Mouse (Mus musculus): Measurements from ENCODE around the gene Atp6v0b.

Atp6v0b gene

DNA sequence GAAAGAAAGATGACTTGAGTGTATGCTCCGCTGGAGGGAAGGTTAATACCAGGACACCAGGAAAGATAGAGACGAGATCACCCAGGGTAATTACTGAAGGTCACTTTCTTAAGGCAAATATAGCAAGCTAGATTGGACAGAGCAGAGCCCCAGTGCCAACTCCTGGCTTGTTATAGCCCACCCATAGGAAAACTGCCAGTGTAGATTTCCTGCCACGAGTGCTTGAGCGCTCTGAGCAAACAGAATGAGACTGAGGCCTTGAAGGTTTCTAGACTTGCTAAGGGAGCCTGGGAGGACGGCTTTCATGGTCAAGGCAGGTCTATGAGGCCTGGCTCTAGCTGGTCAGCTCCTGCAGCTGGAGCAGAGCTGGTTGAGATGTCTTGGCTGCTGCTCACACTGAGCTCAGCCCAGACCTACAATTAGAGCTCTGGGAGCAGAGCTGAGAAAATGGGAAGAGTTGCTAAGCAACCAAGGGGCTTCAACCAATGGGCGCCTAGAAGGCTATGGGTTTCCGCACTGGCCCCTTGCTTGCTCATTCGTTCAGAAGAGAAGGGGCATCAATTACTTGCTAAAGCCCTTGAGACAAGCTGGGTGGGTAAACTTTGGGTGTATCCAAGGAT is 21.8 kb upstream of the Atp6v0b start:
- DNase-seq (ENCODE audit: low spot score in 2 of 2) = no peak

DNA sequence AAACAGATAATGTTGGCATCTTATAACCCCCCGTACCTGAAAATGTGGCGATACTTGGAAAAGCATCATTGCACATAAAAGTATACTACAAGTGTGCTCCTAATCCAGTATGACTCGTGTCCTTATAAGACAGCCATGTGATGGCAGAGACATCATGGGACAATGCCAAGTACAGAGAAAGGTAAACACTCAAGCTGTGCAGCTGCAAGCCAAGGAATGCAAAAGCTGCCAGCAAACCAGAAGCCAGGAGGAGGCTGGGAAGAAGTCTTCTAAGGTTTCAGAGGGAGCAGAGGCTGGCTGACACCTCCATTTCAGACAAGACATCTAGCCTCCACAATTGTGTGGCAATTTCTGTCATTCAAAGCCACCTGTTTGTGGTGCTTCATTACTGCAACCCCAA is 19.1 kb upstream of the Atp6v0b start:
- DNase-seq (ENCODE audit: low spot score in 2 of 2) = no peak

DNA sequence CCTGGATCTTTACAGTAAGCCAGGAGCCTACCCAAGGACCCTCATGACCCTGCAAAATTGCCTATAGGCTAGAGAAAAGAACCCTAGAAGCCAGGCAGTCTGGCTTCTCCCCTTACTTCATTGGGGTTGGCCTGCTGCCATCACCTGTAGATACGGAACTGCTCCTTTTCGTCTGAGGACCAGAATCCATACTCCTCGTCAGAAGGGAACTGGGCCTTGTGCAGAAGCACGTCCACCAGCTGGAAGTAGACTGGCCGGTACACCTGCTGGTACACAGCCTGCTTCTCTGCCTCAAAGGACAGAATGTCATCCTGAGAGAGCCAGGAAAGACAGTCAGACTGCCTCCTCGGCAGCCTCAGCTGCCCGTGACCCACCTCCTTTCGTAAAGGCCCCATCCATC is 17.6 kb upstream of the Atp6v0b start:
- DNase-seq (ENCODE audit: low spot score in 2 of 2) = no peak

DNA sequence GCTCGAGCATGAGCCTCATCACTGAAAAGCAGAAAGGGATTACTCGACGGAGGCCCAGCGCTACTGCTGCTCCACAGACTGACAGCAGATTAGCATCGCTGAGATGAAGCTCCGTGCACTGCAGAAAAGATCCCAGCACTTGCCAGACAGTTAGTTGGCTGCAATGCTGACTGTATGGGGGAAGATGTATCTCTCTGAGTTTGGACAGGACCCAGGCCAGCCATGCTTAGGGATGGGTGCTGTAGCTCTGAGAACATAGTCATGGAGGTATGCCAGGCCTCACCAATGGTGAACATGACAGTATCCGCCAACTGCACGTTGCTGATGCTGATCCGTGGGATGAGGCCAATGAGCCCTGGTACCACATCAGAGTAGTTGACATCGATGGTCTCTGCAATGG is 17.0 kb upstream of the Atp6v0b start:
- DNase-seq (ENCODE audit: low spot score in 2 of 2) = no peak

DNA sequence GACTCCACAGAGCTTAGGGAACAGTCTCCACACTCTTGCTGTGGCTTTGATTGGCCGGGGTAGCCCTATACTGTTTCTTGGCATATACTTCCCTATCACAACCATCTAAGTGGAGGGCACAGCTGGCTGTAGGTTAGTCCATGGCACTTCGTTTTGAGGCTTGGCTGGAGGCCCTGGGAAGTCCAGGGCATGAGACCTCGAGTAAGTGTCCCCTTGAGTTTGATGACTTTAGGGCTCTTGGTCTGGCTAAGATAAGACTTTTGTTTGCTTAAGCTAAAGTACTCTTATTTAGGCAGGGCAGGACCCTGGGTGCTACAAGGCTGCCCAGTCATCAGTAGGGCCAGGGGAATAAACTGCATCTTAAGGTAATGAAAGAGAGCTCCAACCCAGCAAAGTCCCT is 11.0 kb upstream of the Atp6v0b start:
- no peak for DNase-seq (ENCODE audit: low spot score in 2 of 2)

DNA sequence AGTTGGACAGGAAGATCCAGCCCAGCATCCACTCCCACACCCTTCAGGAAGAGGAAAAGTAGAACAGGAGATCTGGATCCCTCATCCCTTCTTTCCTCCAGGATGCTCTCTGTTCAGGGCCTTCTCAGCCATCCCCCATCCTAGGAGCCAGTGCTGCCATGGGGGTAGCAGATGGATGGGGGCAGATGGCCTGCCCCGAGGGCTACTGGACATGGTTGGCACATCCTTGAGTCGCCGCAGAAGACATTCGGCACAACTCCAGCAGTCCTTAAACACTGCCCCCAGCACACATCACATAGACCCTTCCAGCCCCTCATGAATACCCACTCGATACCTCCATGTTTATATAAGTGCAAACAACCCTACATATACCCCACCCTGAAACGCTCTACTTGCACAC is 8.9 kb upstream of the Atp6v0b start:
- no peak for DNase-seq (ENCODE audit: low spot score in 2 of 2)

DNA sequence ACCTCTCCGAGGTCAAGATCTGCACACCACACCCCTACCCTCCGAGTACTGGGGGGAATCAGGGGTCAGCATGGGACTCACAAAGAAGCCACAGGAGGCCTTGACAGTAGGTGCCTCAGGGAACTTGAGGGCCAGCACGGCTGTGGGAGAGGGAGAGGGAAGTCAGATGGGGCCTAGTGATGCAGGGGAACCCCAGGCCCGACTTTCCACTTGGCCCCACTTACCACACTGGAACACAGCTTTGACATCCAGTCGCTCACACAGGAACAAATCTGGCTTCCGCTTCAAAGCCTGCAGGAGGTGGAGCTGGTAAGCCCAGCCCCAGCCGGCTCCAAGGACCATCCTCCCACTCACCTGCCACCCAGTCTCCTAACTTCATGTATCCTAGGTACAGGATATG is 8.2 kb upstream of the Atp6v0b start:
- no peak for DNase-seq (ENCODE audit: low spot score in 2 of 2)

DNA sequence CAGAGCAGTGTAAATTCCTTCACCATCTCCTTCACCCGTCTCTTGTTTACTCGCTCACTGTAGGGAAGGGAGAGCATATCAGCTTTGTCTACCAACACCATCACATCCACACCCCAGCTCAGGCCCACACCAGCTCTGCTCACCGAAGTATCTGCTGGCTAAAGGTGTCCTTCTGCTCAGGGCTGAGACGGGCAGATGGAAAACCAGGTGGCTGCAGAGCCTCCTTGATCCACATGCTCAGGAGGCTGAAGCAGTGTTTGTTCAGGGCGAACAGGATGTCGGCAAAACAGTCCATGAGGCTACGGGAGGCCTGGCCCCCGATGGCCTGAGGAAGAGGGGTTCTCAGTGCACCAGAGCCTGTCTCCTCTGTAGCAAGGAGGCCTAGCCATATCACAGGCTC is 7.5 kb upstream of the Atp6v0b start:
- DNase-seq (ENCODE audit: low spot score in 2 of 2) = no peak

DNA sequence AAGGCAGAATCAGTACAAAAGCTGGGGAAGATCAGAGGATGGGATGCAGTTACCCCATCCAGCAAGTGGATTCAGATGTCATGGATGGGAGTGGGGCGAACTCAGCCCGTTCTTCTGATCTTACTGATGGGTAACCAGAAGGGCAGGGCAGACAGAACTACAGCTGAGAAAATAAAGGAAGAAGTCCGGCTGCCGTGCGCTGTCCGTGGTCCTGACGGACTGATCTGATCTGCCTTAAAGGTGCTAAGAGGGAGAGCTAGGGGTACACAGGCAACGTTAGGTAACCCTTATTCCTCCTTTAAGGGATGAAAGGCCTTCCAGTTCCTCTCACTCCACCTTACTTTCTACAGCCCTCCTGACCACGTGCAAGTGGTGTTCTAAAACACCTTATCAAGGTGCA is 6.2 kb upstream of the Atp6v0b start:
- peak in 1 of 2 experiments; percentile 49 for DNase-seq (ENCODE audit: low spot score in 2 of 2)

DNA sequence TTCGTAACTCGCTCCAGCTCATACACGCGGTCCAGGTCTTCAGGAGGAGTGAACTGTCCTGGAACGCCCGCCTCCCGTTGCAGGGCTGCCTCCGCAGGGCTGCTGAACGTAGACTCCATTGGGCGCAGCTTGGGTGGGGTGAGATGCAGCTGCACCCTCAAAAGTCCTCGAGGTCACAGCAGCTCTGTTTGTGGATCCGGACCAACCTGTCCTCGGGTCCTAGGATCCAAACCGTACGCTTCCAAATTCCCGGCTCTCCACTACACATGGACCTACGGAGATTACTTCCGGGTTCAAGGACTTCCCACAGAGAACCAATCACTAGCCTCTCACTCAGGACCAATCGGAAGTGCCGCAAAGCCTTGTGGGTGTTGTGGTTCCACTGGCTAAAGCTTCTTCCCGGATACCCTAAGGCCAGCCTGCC is 4.6 kb upstream of the Atp6v0b start, which contains the start of gene Dph2:
Gene Dph2 (minus strand): TSS at position 295 of the 424 bp plus-strand sequence.
- DNase-seq (ENCODE audit: low spot score in 2 of 2) = peak; percentile 59 to 78

DNA sequence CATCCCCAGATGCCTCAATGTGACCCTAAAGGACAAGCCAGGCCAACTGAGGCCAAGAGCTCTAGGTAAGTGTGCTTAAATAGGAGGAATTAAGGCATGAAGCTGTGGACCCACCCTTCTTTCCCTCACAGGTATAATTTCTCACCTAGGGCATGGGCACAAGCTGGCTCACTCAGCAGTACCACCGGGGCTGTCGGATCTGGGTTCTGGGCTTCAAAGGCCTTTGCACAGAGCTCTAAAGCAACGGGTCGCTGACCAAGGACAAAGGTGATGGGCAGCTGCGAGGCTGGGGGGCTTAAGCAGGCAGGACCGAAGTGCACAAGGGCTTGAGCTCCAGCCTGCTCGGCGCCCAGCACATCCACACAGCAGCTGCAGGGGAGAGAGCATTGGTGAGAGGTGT is 3.6 kb upstream of the Atp6v0b start:
- no peak for DNase-seq (ENCODE audit: low spot score in 2 of 2)

DNA sequence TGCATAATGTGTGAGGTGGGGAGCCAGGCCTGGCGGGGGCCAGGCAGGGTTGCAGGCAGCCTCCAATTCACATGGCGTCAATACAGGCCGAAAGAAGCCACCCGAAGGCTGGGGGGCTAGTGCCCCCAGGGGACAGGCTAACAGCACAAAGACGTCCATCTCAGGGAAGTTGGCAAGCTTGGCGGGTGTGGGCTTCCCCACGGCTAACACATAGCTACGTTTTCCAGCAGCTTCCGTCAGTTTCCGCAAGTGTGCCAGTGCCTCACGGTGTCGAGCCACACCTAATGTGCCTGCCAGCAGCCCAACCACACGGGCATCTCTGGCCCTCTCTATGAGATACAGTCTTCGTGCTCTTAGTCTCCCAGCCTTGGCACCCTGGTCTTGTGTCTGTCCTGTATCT is 2.9 kb upstream of the Atp6v0b start:
- DNase-seq (ENCODE audit: low spot score in 2 of 2) = no peak

DNA sequence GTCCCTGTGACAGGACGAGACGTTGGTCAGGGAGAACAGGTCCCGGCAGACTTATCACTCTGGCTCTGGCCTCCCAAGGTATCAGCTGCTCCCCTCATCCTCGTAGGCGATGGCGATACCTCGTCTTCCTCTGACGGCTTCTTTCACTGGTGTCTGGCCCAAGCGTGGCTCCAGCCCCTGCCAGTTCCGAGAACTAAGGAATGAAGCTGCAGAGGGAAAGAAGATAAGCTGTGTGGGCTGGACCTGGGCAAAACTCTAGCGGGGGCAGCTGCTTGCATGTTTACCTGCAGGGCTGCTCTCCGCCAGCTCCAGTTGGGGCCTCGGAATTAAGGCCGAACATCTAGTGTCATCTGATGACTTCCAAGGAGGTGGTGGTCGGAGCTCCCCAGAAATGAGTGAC is 2.3 kb upstream of the Atp6v0b start:
- no peak for DNase-seq (ENCODE audit: low spot score in 2 of 2)

DNA sequence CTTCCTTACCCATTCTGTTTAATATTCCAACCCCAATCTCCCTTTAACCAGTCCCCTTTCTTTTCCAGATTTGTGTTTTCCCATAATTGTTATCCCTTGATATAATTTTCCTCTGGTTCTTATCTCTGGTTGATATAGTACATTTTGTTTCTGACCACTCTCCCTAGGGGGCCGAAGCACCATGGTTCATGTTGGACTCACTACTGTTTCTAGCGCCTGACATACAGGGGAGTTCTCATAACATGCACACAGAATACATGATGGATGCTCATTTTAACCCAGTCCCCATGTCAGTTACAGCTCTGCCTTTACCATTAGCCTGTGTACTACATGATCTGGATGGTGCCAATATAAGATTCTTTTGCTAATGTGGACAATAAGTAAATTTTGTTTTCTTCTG is 787 bp upstream of the Atp6v0b start:
- no peak for DNase-seq (ENCODE audit: low spot score in 2 of 2)

DNA sequence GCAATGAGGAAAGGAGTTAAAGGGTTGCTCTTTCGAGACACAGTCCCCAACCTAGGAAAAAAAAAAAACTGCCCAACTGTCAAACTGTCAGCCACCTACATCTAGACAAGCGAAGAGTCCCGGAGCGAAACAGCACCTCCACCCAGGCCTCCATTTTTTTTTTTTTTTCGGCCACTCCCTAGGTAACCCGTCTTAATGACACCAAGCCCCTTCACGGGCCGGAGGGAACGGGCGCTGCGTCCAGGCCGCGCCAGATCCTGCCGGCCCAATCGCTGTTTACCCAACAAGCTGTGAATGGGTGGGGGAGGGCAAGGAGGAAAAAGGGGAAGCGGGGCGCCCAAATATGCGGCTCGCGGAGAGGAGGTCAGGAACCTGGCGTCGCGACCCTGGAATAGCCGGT is 489 bp downstream of the Atp6v0b start:
- no peak for DNase-seq (ENCODE audit: low spot score in 2 of 2)

DNA sequence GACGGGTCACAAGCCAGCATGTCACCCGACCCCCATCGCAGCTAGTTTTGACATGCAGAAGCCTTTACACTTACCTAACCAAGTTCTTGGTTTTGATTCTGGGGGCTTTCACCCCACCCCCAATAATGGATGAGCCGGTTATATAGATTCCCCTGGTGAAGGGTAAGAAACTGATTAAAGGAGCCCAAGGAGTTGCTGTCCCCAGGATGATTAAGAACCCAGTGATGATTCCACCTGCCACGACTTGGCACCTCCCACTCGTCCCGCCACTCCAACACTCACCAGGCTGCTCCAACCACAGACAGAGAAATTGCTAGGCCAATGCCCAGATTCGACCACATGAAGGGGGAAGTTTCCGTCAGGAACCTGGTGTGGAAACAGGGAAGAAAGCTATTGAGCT is 1.1 kb downstream of the Atp6v0b start:
- no peak for DNase-seq (ENCODE audit: low spot score in 2 of 2)

DNA sequence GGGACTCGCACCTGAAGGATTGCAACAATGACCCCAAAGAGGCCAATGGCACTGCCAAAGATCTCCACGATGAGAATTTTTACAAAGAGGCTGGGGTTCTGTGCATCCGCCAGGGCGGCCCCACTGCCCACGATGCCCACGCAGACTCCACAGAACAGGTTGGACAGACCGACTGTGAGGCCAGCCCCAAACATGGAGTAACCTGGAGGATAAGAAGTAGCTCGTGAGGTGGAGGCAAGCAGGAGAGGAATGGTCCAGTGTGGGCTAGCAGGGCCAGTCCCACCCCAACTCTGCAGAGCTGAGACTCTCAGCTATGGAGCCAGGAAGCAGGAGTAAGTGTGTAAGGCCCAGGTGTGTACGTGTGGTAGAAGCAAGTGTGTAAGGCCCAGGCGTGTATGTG is 2.0 kb downstream of the Atp6v0b start:
- no peak for DNase-seq (ENCODE audit: low spot score in 2 of 2)

DNA sequence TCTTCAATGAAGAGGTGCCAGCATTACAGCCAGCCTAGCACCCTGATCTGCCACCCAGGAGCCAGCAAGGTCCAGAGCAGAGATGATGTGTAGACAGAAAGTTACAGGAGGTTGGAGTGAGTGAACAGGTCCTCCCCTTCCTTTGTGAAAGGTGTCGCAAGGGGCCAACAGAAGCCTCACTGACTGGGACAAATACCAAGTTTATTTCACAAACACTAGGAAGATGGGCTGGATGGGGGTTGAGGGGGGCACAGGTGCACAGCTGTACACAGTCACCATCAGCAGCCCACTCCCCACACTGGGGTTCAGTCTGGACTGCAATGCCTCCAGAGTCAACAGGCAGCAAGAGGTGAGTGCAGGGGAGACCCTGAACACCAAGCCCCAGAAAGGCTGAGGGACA is 3.0 kb downstream of the Atp6v0b start:
- DNase-seq (ENCODE audit: low spot score in 2 of 2) = no peak

DNA sequence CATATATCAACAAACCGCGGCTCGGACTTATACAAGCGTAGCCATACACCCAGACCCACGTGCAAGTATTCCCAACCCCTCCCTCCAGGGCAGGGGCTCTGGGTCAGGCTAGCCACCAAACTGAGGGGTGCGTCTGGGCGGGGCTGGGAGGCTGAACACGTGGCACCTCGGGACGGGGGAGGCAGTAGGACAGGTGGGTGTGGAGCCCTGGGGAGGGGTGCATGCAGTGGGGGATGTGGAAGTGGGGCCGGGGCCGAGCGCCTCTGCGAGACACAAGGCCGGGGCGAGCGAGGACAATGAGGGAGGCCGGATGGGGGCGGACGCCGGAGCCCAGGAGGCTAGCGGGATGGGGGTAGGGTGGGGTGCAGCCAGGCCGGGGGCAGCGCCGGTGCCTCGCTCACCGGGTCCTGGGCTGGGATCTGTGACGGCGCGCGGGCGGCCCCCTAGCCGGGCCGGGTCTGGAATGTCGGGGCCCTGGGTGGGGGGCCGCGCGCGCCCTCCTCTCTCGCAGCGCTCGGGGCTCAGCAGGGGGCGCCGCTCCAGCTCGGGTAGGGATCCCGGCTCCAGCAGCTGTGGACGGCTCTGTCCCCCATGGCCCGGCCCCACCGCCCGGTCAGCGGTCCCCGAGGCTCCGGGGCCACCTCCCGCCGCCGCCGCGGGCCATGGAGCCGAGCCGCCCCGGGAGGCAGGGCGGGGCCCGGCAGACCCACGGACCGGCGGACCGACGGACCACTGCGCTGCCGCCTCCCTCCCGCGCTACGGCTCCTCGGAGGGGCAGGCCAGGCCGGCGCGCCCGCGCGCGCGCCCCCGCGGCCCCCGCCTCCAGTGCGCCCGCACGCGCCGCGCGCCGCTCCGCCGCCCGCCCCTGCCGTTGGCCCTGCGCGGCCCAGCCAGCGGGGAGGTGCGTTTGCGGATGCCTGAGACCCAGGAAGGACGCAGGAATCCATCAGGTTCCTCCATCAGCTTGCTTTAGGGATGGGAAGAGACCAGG is 4.1 kb downstream of the Atp6v0b start, which contains the start of gene B4galt2:
Gene B4galt2 (minus strand): TSS at position 787 of the 991 bp plus-strand sequence.
- DNase-seq (ENCODE audit: low spot score in 2 of 2) = peak; percentile 18 to 25

DNA sequence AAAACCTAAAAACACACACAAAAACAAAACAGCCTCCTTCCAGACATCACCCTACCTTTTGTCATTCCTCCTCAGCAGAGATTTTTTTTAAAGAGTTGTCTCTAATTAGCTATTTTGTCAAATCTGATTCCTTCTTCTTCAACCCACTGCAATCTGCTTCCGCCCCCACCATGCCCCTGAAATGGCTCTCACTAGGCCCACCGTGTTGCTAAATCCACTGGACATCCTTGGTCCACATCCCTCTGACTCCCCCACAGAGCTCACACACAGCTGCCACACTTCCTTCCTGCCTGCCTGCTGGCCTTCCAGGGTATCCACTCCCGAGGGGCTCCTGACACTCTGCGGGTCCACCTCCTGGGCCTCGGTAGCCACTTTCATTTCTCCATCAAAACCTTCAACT is 8.4 kb downstream of the Atp6v0b start:
- no peak for DNase-seq (ENCODE audit: low spot score in 2 of 2)

DNA sequence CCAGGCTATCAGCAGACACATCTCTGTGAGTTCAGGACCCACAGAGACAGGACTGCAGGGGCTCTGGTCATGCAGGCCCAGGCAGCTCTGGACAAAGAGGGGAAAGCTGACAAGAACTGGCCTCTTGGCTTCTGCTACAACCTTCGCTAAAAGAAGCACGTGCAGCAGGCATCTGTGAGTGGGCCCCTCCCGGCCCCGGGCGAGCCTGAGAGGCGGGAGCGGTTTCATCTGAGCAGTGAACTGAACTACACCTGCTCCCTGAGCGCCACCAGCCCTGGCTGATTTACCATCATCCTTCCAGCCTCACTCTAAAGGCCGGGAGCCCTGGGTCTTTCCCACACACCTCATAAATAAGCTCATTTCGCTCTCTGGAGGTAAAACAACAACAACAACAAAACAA is 8.8 kb downstream of the Atp6v0b start:
- DNase-seq (ENCODE audit: low spot score in 2 of 2) = no peak

DNA sequence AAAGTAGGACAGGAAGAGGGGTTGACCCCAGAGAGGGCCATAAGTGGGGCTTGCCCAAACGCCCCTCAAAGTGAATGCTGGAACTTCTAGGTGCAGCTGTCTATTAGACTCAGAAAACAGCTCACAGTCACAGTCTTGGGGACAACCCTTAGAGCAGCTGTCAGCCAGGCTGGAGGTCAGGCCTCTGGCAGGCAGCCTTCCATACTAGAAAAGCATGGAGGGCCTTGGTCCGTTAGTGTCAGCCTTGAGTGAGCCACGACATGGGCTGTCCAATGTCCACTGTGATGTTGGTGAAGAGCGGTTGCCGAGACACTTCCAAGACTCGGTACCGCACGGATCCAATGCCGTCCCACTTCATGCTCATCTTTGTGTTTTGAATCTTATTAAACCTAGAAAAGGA is 13.5 kb downstream of the Atp6v0b start:
- DNase-seq (ENCODE audit: low spot score in 2 of 2) = no peak

DNA sequence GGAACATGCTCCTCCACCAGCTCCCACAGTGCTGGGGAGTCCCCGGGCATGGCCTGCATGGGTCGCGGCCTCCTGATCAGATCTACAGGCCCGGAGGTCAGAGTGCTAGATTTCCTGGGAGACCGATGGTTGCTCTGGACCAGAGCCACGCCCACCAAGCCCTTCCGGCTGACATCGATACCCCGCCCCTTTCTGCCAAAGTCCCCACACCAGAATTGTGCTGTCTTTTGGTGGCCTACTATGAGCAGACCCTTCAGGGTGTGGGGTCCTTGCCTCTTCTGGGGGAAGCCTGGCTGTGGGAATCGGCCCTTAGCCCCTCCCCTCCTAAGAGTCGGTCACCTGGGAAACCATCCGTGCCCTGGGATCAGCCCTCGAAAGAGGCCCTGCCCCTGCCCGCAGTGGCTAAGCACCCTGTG is 14.7 kb downstream of the Atp6v0b start, which contains the start of gene Ccdc24:
Gene Ccdc24 (minus strand): TSS at position 87 of the 416 bp plus-strand sequence.
- no peak for DNase-seq (ENCODE audit: low spot score in 2 of 2)
